Mouse (Mus musculus) liver, postnatal 0 days (tissue): ENCODE results near the gene Fgf15. TPM values are rescaled to one million over a fixed set of nuclear protein-coding genes. Genes with fewer than 3 reads are reported as not detected.
A peak's percentile ranks its signal among the peaks of the same experiment; 100 is the strongest.

ENCODE experiments used
- ATAC-seq: fragments of 200-750 bp; cut with Nextera tagmentation; 2 replicates; pipeline ENCODE4 v1.8.0; 2017; ENCODE audit warnings: mild to moderate bottlenecking, moderate library complexity
- DNase-seq: peaks from one replicate; pipeline ENCODE4 v3.0.0-alpha.2; 2016
- H3K27ac ChIP-seq: fragments of 300-500 bp; sonication (generic); 2 replicates; pipeline ENCODE4 v1.5.1; 2014; ENCODE audit warnings: antibody characterized with exemption, moderate library complexity, mild to moderate bottlenecking, low read depth
- H3K27me3 ChIP-seq: fragments of 300-500 bp; sonication (generic); 2 replicates; pipeline ENCODE4 v1.6.1; 2014; ENCODE audit warnings: low read length, control low read depth, mixed read lengths; ENCODE audit not compliant: insufficient read depth
- H3K36me3 ChIP-seq: fragments of 300-500 bp; sonication (generic); replicated peaks from 2 replicates; pipeline ENCODE4 v1.6.1; 2014; ENCODE audit warnings: mild to moderate bottlenecking, control low read depth, low read length, moderate library complexity, mixed read lengths; ENCODE audit not compliant: insufficient read depth
- H3K4me1 ChIP-seq: fragments of 300-500 bp; sonication (generic); 2 replicates; pipeline ENCODE4 v1.6.1; 2014; ENCODE audit warnings: antibody characterized with exemption, mild to moderate bottlenecking, control low read depth; ENCODE audit not compliant: insufficient read depth
- H3K4me2 ChIP-seq: fragments of 300-500 bp; sonication (generic); 2 replicates; pipeline ENCODE4 v1.6.1; 2014; ENCODE audit warnings: low read depth, mild to moderate bottlenecking, low read length, moderate library complexity, mixed read lengths
- H3K4me3 ChIP-seq: fragments of 300-500 bp; sonication (generic); 2 replicates; pipeline ENCODE4 v1.5.1; 2014; ENCODE audit warnings: low read depth, low read length
- H3K9ac ChIP-seq: fragments of 300-500 bp; sonication (generic); replicated peaks from 2 replicates; pipeline ENCODE4 v1.6.1; 2014; ENCODE audit warnings: mild to moderate bottlenecking, moderate library complexity
- H3K9me3 ChIP-seq: fragments of 300-500 bp; sonication (generic); 2 replicates; pipeline ENCODE4 v1.6.1; 2016; ENCODE audit warnings: mild to moderate bottlenecking, control low read depth, low read length, mixed read lengths
- CTCF ChIP-seq: sonication (generic); IDR thresholded peaks from 2 replicates; pipeline ENCODE4 v1.5.1; 2016; ENCODE audit warnings: antibody characterized with exemption, low read depth
- EP300 ChIP-seq: IDR thresholded peaks from 2 replicates; pipeline ENCODE4 v1.6.1; 2016; ENCODE audit warnings: antibody characterized with exemption, low read depth, mild to moderate bottlenecking
- WGBS: fragments of 180-500 bp; shearing (Covaris S2); extraction: QIAGEN DNeasy Blood & Tissue Kit; methylation state at CpG from one replicate; pipeline ENCODE4 v1.1.7; 2014; ENCODE audit not compliant: insufficient replicate concordance; 5-methylcytosine and 5-hydroxymethylcytosine counted together
- polyA plus RNA-seq: library from polyadenylated mRNA; unstranded; fragments of >200 nt; fragmentation: Nextera tagmentation; extraction: Ambion mirVana; gene quantifications from 2 replicates; pipeline ENCODE4 v1.2.1, GENCODE M21; 2015

Gene Fgf15
- polyA plus RNA-seq, 1 experiment from 2014 or later, result not detected

DNA sequence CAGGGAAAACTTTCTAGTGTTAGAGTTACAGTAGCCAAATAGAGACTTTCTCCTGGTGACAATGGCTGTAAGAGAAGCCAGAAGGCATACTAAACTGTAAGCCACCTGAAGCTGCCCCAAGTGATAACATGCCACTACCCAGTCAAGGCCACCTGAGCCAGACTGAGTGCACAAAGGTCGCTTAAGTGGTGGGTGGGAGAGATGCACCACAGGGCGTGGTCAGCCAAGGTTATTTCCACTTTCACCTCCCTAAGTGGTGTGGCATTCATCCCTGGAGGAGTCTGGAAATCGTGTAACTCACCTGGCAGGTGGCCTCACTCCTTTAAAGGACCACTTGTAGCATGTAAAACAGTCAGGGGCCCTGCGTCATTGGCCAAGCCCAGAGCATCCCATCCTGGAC, 29.2 kb upstream of the Fgf15 start:
- Histone ChIP-seq H3K9ac (no peak overlapping the region), H3K27me3 (peaks cover 48% of the 10 kb centered on the region), H3K4me3 (no peak overlapping the region), H3K36me3 (no peaks in the 10 kb centered on the region), H3K27ac (no peak overlapping the region), H3K4me2 (no peak overlapping the region), H3K4me1 (no peaks in the 10 kb centered on the region), H3K9me3 (no peaks in the 10 kb centered on the region)
- DNase-seq (no peak), ATAC-seq (no peak)
- TF ChIP-seq EP300 (no peak), CTCF (no peak)
- WGBS, result 41% methylated on average over 4 of the region's 4 CpGs

DNA sequence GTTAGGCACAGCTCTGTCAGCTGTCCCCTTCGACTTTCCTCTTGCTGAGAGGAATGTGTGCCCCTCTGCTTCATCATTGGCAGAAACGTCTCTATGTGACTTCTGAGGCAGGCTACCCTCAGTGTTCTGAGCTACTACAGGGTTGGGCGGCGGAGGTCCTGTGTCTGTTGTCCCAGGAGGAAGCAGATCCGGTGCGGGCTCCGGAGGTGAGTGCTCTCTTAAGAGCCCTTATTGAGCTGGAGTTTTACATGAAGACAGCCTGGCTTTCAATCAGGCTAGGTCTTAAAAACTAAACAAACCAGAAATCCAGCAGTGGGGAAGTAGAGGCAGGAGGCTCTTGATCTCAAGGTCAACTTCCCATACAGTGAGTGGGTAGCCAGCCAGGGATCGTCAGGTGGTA, 28.7 kb upstream of the Fgf15 start:
- Histone ChIP-seq H3K4me1 (no peaks in the 10 kb centered on the region), H3K27ac (no peak overlapping the region), H3K36me3 (no peaks in the 10 kb centered on the region), H3K4me3 (no peak overlapping the region), H3K4me2 (no peak overlapping the region), H3K27me3 (peaks cover 43% of the 10 kb centered on the region), H3K9me3 (no peaks in the 10 kb centered on the region), H3K9ac (no peak overlapping the region)
- TF ChIP-seq EP300, result no peak
- TF ChIP-seq CTCF, result no peak
- DNase-seq (no peak), ATAC-seq (no peak)
- 79% methylated on average over 8 of the region's 8 CpGs for WGBS

GRCm38 (mm10) chr7:144872420-144872819, 23.9 kb upstream of the Fgf15 start:
- no peak overlapping the region for H3K27ac ChIP-seq
- no peaks in the 10 kb centered on the region for H3K9me3 ChIP-seq
- H3K4me1 ChIP-seq, result no peaks in the 10 kb centered on the region
- ATAC-seq, result no peak
- H3K4me3 ChIP-seq, result no peak overlapping the region
- no peak overlapping the region for H3K9ac ChIP-seq
- WGBS, result 37% methylated on average over 4 of the region's 4 CpGs
- DNase-seq, result no peak
- 0 out of 2 replicates have a peak, but pooled peaks cover under 1% of the 10 kb centered on the region for H3K27me3 ChIP-seq
- TF ChIP-seq CTCF (0 out of 2 replicates have a peak, but pooled peaks have one; percentile 2), EP300 (no peak)
- no peaks in the 10 kb centered on the region for H3K36me3 ChIP-seq
- no peak overlapping the region for H3K4me2 ChIP-seq

- H3K9ac ChIP-seq, result no peak overlapping the region
- no peak for ATAC-seq
- DNase-seq, result no peak
- H3K4me2 ChIP-seq, result no peak overlapping the region
- 77% methylated on average over 4 of the region's 4 CpGs for WGBS
- no peaks in the 10 kb centered on the region for H3K36me3 ChIP-seq
- no peak overlapping the region; the same call in 1 of the 2 replicates for H3K27ac ChIP-seq
- no peaks in the 10 kb centered on the region for H3K27me3 ChIP-seq
- no peak for TF ChIP-seq EP300
- TF ChIP-seq CTCF, result no peak
- H3K9me3 ChIP-seq, result no peaks in the 10 kb centered on the region
- no peak overlapping the region for H3K4me3 ChIP-seq
- H3K4me1 ChIP-seq, result no peaks in the 10 kb centered on the region
Observed at GRCm38 (mm10) chr7:144873160-144873559, 23.2 kb upstream of the Fgf15 start.

DNA sequence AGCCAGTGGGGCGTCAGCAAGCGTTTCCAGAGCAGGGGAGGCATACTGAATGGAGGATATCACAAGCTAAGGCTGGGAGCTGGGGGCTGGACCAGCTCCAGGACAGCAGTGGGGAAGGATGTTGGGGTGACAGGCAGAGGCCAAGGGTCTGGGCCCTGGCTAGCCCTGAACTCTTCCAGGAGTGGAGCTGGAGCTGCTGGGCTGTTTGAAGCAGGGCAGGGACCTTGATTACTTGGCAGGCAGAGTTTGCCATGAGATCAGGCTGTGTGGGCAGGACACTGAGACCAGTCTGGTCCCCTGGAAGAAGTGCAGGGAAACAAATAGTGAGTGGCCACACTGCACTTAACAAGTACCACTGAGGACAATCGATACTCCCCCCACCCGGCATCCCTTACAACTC, 22.1 kb upstream of the Fgf15 start:
- Histone ChIP-seq H3K4me3 (no peak overlapping the region), H3K36me3 (no peaks in the 10 kb centered on the region), H3K9ac (no peak overlapping the region), H3K9me3 (no peaks in the 10 kb centered on the region), H3K27ac (no peak overlapping the region), H3K27me3 (no peaks in the 10 kb centered on the region), H3K4me2 (no peak overlapping the region), H3K4me1 (no peaks in the 10 kb centered on the region)
- TF ChIP-seq CTCF, result no peak
- 60% methylated on average over 4 of the region's 4 CpGs for WGBS
- no peak for DNase-seq
- no peak for ATAC-seq

DNA sequence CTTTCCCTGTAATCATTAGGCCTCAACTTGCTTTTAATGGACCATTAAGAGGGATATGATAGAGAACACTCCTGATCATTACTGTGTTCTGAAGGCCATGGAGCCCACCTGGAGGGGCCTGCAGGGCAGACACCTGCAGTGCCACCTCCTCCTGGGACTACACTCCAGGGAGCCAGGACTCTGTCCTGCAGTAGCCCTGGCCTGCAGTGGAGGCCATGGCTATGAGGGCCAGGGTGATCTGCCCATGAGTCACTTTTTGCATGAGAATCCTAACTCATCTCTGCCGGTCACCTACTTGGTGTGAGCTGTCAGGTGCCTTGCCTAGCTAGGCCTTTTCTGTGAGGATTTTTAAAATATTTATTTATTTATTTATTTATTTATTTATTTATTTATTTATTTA, 17.9 kb upstream of the Fgf15 start:
- WGBS, result 96% methylated on average over 1 of the region's 1 CpGs
- DNase-seq, result no peak
- no peak overlapping the region for H3K27ac ChIP-seq
- H3K4me3 ChIP-seq, result no peak overlapping the region
- no peaks in the 10 kb centered on the region for H3K27me3 ChIP-seq
- no peak overlapping the region for H3K4me2 ChIP-seq
- TF ChIP-seq CTCF (no peak), EP300 (no peak)
- H3K36me3 ChIP-seq, result no peaks in the 10 kb centered on the region
- H3K9me3 ChIP-seq, result no peaks in the 10 kb centered on the region
- H3K9ac ChIP-seq, result no peak overlapping the region
- ATAC-seq, result no peak
- H3K4me1 ChIP-seq, result no peaks in the 10 kb centered on the region

DNA sequence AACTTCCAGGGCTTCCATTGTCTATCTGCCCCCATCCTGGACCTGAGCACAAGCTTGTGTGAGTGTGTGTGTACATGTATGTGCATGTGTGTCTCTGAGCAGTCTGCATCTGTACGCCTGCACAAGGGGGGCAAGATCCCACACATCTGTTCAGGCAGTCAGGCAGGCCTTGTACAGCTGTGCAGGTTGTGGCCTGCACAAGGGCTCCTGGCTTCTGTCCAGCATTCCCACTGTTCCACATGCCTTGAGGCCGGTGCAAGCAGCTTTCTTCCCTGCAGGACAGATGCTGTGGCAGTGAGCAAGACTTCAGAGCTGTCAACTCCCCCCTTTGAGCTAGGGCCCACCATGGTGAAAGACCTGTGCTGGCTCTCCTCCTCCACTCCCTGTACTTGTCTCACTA, 13.2 kb upstream of the Fgf15 start:
- H3K27ac ChIP-seq, result no peak overlapping the region
- no peak overlapping the region for H3K4me3 ChIP-seq
- TF ChIP-seq CTCF, result no peak
- no peak for TF ChIP-seq EP300
- H3K4me2 ChIP-seq, result no peak overlapping the region
- H3K9ac ChIP-seq, result no peak overlapping the region
- ATAC-seq (no peak), DNase-seq (no peak)
- H3K27me3 ChIP-seq, result no peaks in the 10 kb centered on the region
- H3K9me3 ChIP-seq, result no peaks in the 10 kb centered on the region
- no peaks in the 10 kb centered on the region for H3K4me1 ChIP-seq
- H3K36me3 ChIP-seq, result no peaks in the 10 kb centered on the region
- 50% methylated on average over 2 of the region's 2 CpGs for WGBS
